Mouse (Mus musculus): ENCODE data around the gene Tecpr2. TPM values are rescaled to one million over a fixed set of nuclear protein-coding genes. Genes with fewer than 3 reads are reported as not detected.

Tecpr2 gene
- total RNA-seq, 2 experiments from 2014 or later = 2.3 to 2.9 TPM

GRCm38 (mm10) chr12:110860293-110860692 lies 28.8 kb upstream of the Tecpr2 start:
- ATAC-seq (replicated peaks; ENCODE audit: low FRiP score, poor library complexity, severe bottlenecking) = no peak

GRCm38 (mm10) chr12:110861256-110861655 lies 27.8 kb upstream of the Tecpr2 start:
- ATAC-seq (replicated peaks; ENCODE audit: low FRiP score, poor library complexity, severe bottlenecking) = no peak

- ATAC-seq (replicated peaks; ENCODE audit: low FRiP score, poor library complexity, severe bottlenecking) = 0 out of 2 replicates have a peak, but pooled peaks have one; percentile 17
Observed at GRCm38 (mm10) chr12:110864008-110864407, 25.1 kb upstream of the Tecpr2 start.

GRCm38 (mm10) chr12:110865571-110865970 lies 23.5 kb upstream of the Tecpr2 start:
- ATAC-seq (replicated peaks; ENCODE audit: low FRiP score, poor library complexity, severe bottlenecking) = no peak

- ATAC-seq (replicated peaks; ENCODE audit: low FRiP score, poor library complexity, severe bottlenecking) = no peak
Observed at GRCm38 (mm10) chr12:110865989-110866388, 23.1 kb upstream of the Tecpr2 start.

- ATAC-seq (replicated peaks; ENCODE audit: low FRiP score, poor library complexity, severe bottlenecking) = peak; percentile 83
Observed at GRCm38 (mm10) chr12:110870107-110870506, 19.0 kb upstream of the Tecpr2 start.

GRCm38 (mm10) chr12:110871247-110871646 lies 17.8 kb upstream of the Tecpr2 start:
- no peak for ATAC-seq (replicated peaks; ENCODE audit: low FRiP score, poor library complexity, severe bottlenecking)

- ATAC-seq (replicated peaks; ENCODE audit: low FRiP score, poor library complexity, severe bottlenecking) = no peak
Observed at GRCm38 (mm10) chr12:110875351-110875750, 13.7 kb upstream of the Tecpr2 start.

GRCm38 (mm10) chr12:110882291-110882690 lies 6.8 kb upstream of the Tecpr2 start:
- ATAC-seq (replicated peaks; ENCODE audit: low FRiP score, poor library complexity, severe bottlenecking) = no peak

- ATAC-seq (replicated peaks; ENCODE audit: low FRiP score, poor library complexity, severe bottlenecking) = no peak
Observed at GRCm38 (mm10) chr12:110885251-110885650, 3.8 kb upstream of the Tecpr2 start.

GRCm38 (mm10) chr12:110888106-110888505 lies 958 bp upstream of the Tecpr2 start:
- ATAC-seq (replicated peaks; ENCODE audit: low FRiP score, poor library complexity, severe bottlenecking) = no peak

GRCm38 (mm10) chr12:110888606-110889005 lies 458 bp upstream of the Tecpr2 start:
- peak; percentile 32 for ATAC-seq (replicated peaks; ENCODE audit: low FRiP score, poor library complexity, severe bottlenecking)

- no peak for ATAC-seq (replicated peaks; ENCODE audit: low FRiP score, poor library complexity, severe bottlenecking)
Observed at GRCm38 (mm10) chr12:110891887-110892286, 2.8 kb downstream of the Tecpr2 start.

GRCm38 (mm10) chr12:110902106-110902505 lies 13.0 kb downstream of the Tecpr2 start:
- no peak; the same call in 1 of the 2 replicates for ATAC-seq (replicated peaks; ENCODE audit: low FRiP score, poor library complexity, severe bottlenecking)

- ATAC-seq (replicated peaks; ENCODE audit: low FRiP score, poor library complexity, severe bottlenecking) = no peak; the same call in 1 of the 2 replicates
Observed at GRCm38 (mm10) chr12:110903536-110903935, 14.5 kb downstream of the Tecpr2 start.

GRCm38 (mm10) chr12:110907845-110908244 lies 18.8 kb downstream of the Tecpr2 start:
- no peak for ATAC-seq (replicated peaks; ENCODE audit: low FRiP score, poor library complexity, severe bottlenecking)

GRCm38 (mm10) chr12:110909962-110910361 lies 20.9 kb downstream of the Tecpr2 start:
- no peak for ATAC-seq (replicated peaks; ENCODE audit: low FRiP score, poor library complexity, severe bottlenecking)

- ATAC-seq (replicated peaks; ENCODE audit: low FRiP score, poor library complexity, severe bottlenecking) = no peak
Observed at GRCm38 (mm10) chr12:110915761-110916160, 26.7 kb downstream of the Tecpr2 start.

GRCm38 (mm10) chr12:110920254-110920653 lies 31.2 kb downstream of the Tecpr2 start:
- ATAC-seq (replicated peaks; ENCODE audit: low FRiP score, poor library complexity, severe bottlenecking) = no peak

GRCm38 (mm10) chr12:110921572-110921971 lies 32.5 kb downstream of the Tecpr2 start:
- no peak for ATAC-seq (replicated peaks; ENCODE audit: low FRiP score, poor library complexity, severe bottlenecking)

- no peak for ATAC-seq (replicated peaks; ENCODE audit: low FRiP score, poor library complexity, severe bottlenecking)
Observed at GRCm38 (mm10) chr12:110932820-110933219, 43.8 kb downstream of the Tecpr2 start.

- ATAC-seq (replicated peaks; ENCODE audit: low FRiP score, poor library complexity, severe bottlenecking) = peak; percentile 92
Observed at GRCm38 (mm10) chr12:110935983-110936620, 47.0 kb downstream of the Tecpr2 start.

All from erythroblast, adult 5-6 weeks (primary cell).